Mouse (Mus musculus): ENCODE results near the gene 4933405L10Rik.
A peak's percentile ranks its signal among the peaks of the same experiment; 100 is the strongest.

Gene 4933405L10Rik

GRCm38 (mm10) chr8:105754688-105755087, 47.2 kb downstream of the 4933405L10Rik start:
- no peak for DNase-seq (ENCODE audit: low spot score)

DNA sequence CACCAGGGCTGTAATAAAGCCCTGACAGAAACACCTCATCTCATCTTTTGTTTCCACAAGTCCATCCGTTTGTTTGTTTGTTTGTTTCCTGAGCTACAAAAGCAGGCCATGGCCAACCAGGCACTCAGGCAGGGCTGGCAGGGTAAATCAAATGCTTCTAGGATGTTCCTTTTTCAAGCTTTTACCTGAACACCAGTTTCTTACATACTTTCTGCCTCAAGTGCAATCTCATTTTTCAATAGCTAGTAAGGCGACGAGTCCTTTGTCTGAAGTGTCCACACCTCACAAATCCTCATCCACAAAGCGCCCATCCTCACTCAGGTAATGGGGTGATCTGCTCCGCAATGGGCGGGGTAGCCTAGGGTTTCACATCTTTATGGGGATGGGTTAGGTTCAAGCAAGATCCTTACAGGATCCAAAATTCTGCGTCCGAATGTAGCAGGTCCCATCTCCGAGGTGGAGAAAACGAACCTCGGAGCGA, 50.4 kb downstream of the 4933405L10Rik start:
- no peak for DNase-seq (ENCODE audit: low spot score)

- DNase-seq (ENCODE audit: low spot score): peak; percentile 99
Measured at GRCm38 (mm10) chr8:105758277-105759108, 51.0 kb downstream of the 4933405L10Rik start, which contains the start of gene Gfod2. TSS of gene Gfod2 (minus strand) at chr8:105758664.
